Mouse (Mus musculus) midbrain, embryonic 11.5 days (tissue): ENCODE measurements around the gene Cwc25. TPM values are rescaled to one million over a fixed set of nuclear protein-coding genes. Genes with fewer than 3 reads are reported as not detected.
A peak's percentile ranks its signal among the peaks of the same experiment; 100 is the strongest.
"Not testable (repeated sequence)": the region's sequence is repeated elsewhere in the genome, so short reads cannot be mapped to it uniquely, and the experiment has no call there.

ENCODE experiments used
- ATAC-seq: fragments of 200-750 bp; cut with Nextera tagmentation; 2 replicates; pipeline ENCODE4 v1.8.0; 2017; ENCODE audit warnings: moderate TSS enrichment, moderate library complexity; ENCODE audit not compliant: low FRiP score
- DNase-seq: peaks from one replicate; pipeline ENCODE4 v3.0.0; 2015; ENCODE audit warnings: low spot score; ENCODE audit errors: missing footprints
- H3K27ac ChIP-seq: fragments of 300-500 bp; sonication (generic); 2 replicates; pipeline ENCODE4 v1.5.1; 2014; ENCODE audit warnings: low read depth, low read length
- H3K27me3 ChIP-seq: fragments of 300-500 bp; sonication (generic); 2 replicates; pipeline ENCODE4 v1.6.1; 2014; ENCODE audit warnings: mild to moderate bottlenecking, low read length, moderate library complexity, mixed read lengths; ENCODE audit not compliant: control insufficient read depth, insufficient read depth
- H3K36me3 ChIP-seq: fragments of 300-500 bp; sonication (generic); 2 replicates; pipeline ENCODE4 v1.6.1; 2014; ENCODE audit warnings: mild to moderate bottlenecking, low read length, moderate library complexity, mixed read lengths; ENCODE audit not compliant: control insufficient read depth, insufficient read depth
- H3K4me1 ChIP-seq: fragments of 300-500 bp; sonication (generic); 2 replicates; pipeline ENCODE4 v1.6.1; 2014; ENCODE audit warnings: low read length; ENCODE audit not compliant: control insufficient read depth, insufficient read depth
- H3K4me2 ChIP-seq: fragments of 300-500 bp; sonication (generic); 2 replicates; pipeline ENCODE4 v1.6.1; 2014; ENCODE audit warnings: mild to moderate bottlenecking, moderate library complexity
- H3K4me3 ChIP-seq: fragments of 300-500 bp; sonication (generic); 2 replicates; pipeline ENCODE4 v1.5.1; 2014; ENCODE audit warnings: low read depth, low read length
- H3K9ac ChIP-seq: fragments of 300-500 bp; sonication (generic); 2 replicates; pipeline ENCODE4 v1.6.1; 2014; ENCODE audit warnings: low read length
- H3K9me3 ChIP-seq: fragments of 300-500 bp; sonication (generic); 2 replicates; pipeline ENCODE4 v1.6.1; 2016; ENCODE audit warnings: low read length; ENCODE audit not compliant: control insufficient read depth
- WGBS: fragments of 180-500 bp; shearing (Covaris S2); extraction: QIAGEN DNeasy Blood & Tissue Kit; methylation state at CpG from one replicate; pipeline ENCODE4 v1.1.7; 2014; 5-methylcytosine and 5-hydroxymethylcytosine counted together
- polyA plus RNA-seq: library from polyadenylated mRNA; unstranded; fragments of >200 nt; fragmentation: Nextera tagmentation; extraction: Ambion mirVana; gene quantifications from 2 replicates; pipeline ENCODE4 v1.2.1, GENCODE M21; 2014

The Cwc25 gene
- polyA plus RNA-seq, 1 experiment from 2014 or later, result 12.6 TPM

- H3K4me1 ChIP-seq, result peaks cover 14% of the 10 kb centered on the region
- no peaks in the 10 kb centered on the region for H3K27me3 ChIP-seq
- H3K27ac ChIP-seq, result no peak overlapping the region
- H3K9ac ChIP-seq, result no peak overlapping the region
- no peak overlapping the region for H3K4me2 ChIP-seq
- no peak for DNase-seq
- no peak for ATAC-seq
- H3K4me3 ChIP-seq, result no peak overlapping the region
- peaks cover 5% of the 10 kb centered on the region; the same call in 1 of the 2 replicates for H3K36me3 ChIP-seq
- H3K9me3 ChIP-seq, result no peaks in the 10 kb centered on the region
- 82% methylated on average over 9 of the region's 9 CpGs for WGBS
These were observed 23.8 kb downstream of the Cwc25 start for GRCm38 (mm10) chr11:97742591-97742990.

- Histone ChIP-seq H3K9me3 (no peaks in the 10 kb centered on the region), H3K27ac (no peak overlapping the region), H3K9ac (no peak overlapping the region), H3K4me1 (peaks cover 14% of the 10 kb centered on the region), H3K4me2 (no peak overlapping the region), H3K36me3 (peaks cover 5% of the 10 kb centered on the region; the same call in 1 of the 2 replicates), H3K4me3 (no peak overlapping the region), H3K27me3 (no peaks in the 10 kb centered on the region)
- no peak for DNase-seq
- ATAC-seq, result no peak
- WGBS, result 96% methylated on average over 5 of the region's 5 CpGs
These were observed 24.2 kb downstream of the Cwc25 start for GRCm38 (mm10) chr11:97742157-97742556.

- ATAC-seq (no peak), DNase-seq (no peak)
- H3K9me3 ChIP-seq, result no peaks in the 10 kb centered on the region
- no peak overlapping the region for H3K27ac ChIP-seq
- peaks cover 14% of the 10 kb centered on the region for H3K4me1 ChIP-seq
- 50% methylated on average over 7 of the region's 7 CpGs for WGBS
- H3K27me3 ChIP-seq, result no peaks in the 10 kb centered on the region
- no peak overlapping the region for H3K4me2 ChIP-seq
- H3K4me3 ChIP-seq, result no peak overlapping the region
- H3K36me3 ChIP-seq, result no peaks in the 10 kb centered on the region
- H3K9ac ChIP-seq, result no peak overlapping the region
These were observed 26.2 kb downstream of the Cwc25 start for GRCm38 (mm10) chr11:97740190-97740589.

GRCm38 (mm10) chr11:97739155-97739554 lies 27.2 kb downstream of the Cwc25 start:
- H3K4me3 ChIP-seq, result no peak overlapping the region
- no peak overlapping the region for H3K9ac ChIP-seq
- WGBS, result 90% methylated on average over 3 of the region's 3 CpGs
- H3K4me2 ChIP-seq, result no peak overlapping the region
- no peak overlapping the region for H3K27ac ChIP-seq
- no peaks in the 10 kb centered on the region for H3K9me3 ChIP-seq
- no peaks in the 10 kb centered on the region for H3K36me3 ChIP-seq
- no peak for ATAC-seq
- no peak for DNase-seq
- no peaks in the 10 kb centered on the region for H3K27me3 ChIP-seq
- H3K4me1 ChIP-seq, result peaks cover 14% of the 10 kb centered on the region

GRCm38 (mm10) chr11:97738703-97739102 lies 27.7 kb downstream of the Cwc25 start:
- Histone ChIP-seq H3K9me3 (no peaks in the 10 kb centered on the region), H3K4me3 (no peak overlapping the region), H3K27ac (no peak overlapping the region), H3K4me2 (no peak overlapping the region), H3K36me3 (no peaks in the 10 kb centered on the region), H3K9ac (no peak overlapping the region), H3K4me1 (peaks cover 11% of the 10 kb centered on the region), H3K27me3 (no peaks in the 10 kb centered on the region)
- ATAC-seq (no peak), DNase-seq (no peak)
- 66% methylated on average over 6 of the region's 6 CpGs for WGBS

GRCm38 (mm10) chr11:97737600-97737999 lies 28.8 kb downstream of the Cwc25 start:
- H3K9me3 ChIP-seq, result no peaks in the 10 kb centered on the region
- H3K4me2 ChIP-seq, result no peak overlapping the region
- no peaks in the 10 kb centered on the region for H3K27me3 ChIP-seq
- ATAC-seq, result no peak
- peaks cover under 1% of the 10 kb centered on the region for H3K4me1 ChIP-seq
- H3K36me3 ChIP-seq, result no peaks in the 10 kb centered on the region
- peak; percentile 71 for DNase-seq
- H3K4me3 ChIP-seq, result no peak overlapping the region
- no peak overlapping the region for H3K27ac ChIP-seq
- 88% methylated on average over 4 of the region's 4 CpGs for WGBS
- H3K9ac ChIP-seq, result no peak overlapping the region

- Histone ChIP-seq H3K36me3 (peaks cover 3% of the 10 kb centered on the region; the same call in 1 of the 2 replicates), H3K27me3 (no peaks in the 10 kb centered on the region), H3K27ac (no peak overlapping the region), H3K4me2 (no peak overlapping the region), H3K9me3 (no peaks in the 10 kb centered on the region), H3K9ac (no peak overlapping the region), H3K4me1 (no peaks in the 10 kb centered on the region; the same call in none of the 2 replicates), H3K4me3 (no peak overlapping the region)
- 89% methylated on average over 5 of the region's 5 CpGs for WGBS
- ATAC-seq, result no peak
- no peak for DNase-seq
These were observed 29.7 kb downstream of the Cwc25 start for GRCm38 (mm10) chr11:97736645-97737044.

- not testable (repeated sequence) for H3K4me1 ChIP-seq, H3K36me3 ChIP-seq, H3K27me3 ChIP-seq, H3K27ac ChIP-seq, DNase-seq, H3K9ac ChIP-seq, ATAC-seq, H3K4me2 ChIP-seq, H3K4me3 ChIP-seq, H3K9me3 ChIP-seq
- 90% methylated on average over 5 of the region's 5 CpGs for WGBS
These were observed 31.5 kb downstream of the Cwc25 start for GRCm38 (mm10) chr11:97734810-97735209.

- Histone ChIP-seq H3K27me3 (no peaks in the 10 kb centered on the region), H3K36me3 (peaks cover 5% of the 10 kb centered on the region; the same call in 1 of the 2 replicates), H3K9ac (no peak overlapping the region), H3K27ac (no peak overlapping the region), H3K4me3 (no peak overlapping the region), H3K4me1 (no peaks in the 10 kb centered on the region; the same call in none of the 2 replicates), H3K4me2 (no peak overlapping the region), H3K9me3 (no peaks in the 10 kb centered on the region)
- 61% methylated on average over 10 of the region's 10 CpGs for WGBS
- ATAC-seq (no peak), DNase-seq (peak; percentile 80)
These were observed 32.7 kb downstream of the Cwc25 start for GRCm38 (mm10) chr11:97733689-97734088.
